9 mouse cellular contexts compared by ENCODE assay signal in the genomic region with DNA sequence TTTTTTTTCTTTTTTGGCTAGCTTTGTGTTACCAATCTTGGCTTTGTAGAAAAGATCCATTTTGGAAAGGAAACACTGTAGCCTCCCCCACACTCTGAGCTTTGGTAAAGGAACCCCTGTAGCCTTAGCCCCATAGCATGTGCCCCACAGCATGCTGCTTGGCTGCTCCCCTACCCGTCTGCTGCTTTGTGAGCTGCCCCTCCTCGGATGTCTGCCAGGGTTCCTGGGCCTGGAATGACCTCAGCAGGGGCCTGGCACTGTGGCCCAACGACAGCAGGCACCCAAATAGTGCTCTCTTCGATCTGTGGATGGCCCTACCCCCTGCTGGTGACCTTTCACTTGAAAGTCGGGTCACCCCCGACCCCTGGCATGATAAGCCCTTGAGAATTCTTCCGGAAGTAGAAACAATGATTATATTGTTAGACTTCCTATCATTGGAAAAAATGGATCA.
DNase-seq lines count a peak whose midpoint lies in the region; ATAC-seq and TF ChIP-seq lines count a peak whose summit lies in the region.
"Had no signal": no experiment of that assay in that cellular context is flagged by ENCODE, and none has a peak within 500 bp of the region (broad histone marks: within the 10 kb centered on the region; RNA-seq: fewer than 3 reads in every experiment).

No protein-coding gene starts in this region.

- no peaks in the 10 kb centered on the region for H3K27me3 ChIP-seq in midbrain, embryonic 13.5 days
- H3K27me3 ChIP-seq in midbrain, embryonic 14.5 days (ENCODE audit: control insufficient read depth, insufficient read depth, low read length): no peaks in the 10 kb centered on the region
- no peaks in the 10 kb centered on the region for H3K27me3 ChIP-seq in heart, embryonic 13.5 days (replicated peaks)
- no peaks in the 10 kb centered on the region for H3K27me3 ChIP-seq in midbrain, postnatal 0 days (ENCODE audit: insufficient read depth, low read length)

- 34% methylated on average over 7 of the region's 7 CpGs for WGBS in midbrain, embryonic 13.5 days
- WGBS in midbrain, embryonic 14.5 days: 22% methylated on average over 7 of the region's 7 CpGs
- WGBS in heart, embryonic 13.5 days: 41% methylated on average over 7 of the region's 7 CpGs
- WGBS in midbrain, postnatal 0 days: 24% methylated on average over 7 of the region's 7 CpGs

- no peaks in the 10 kb centered on the region for H3K9me3 ChIP-seq in midbrain, embryonic 13.5 days
- H3K9me3 ChIP-seq in midbrain, embryonic 14.5 days (ENCODE audit: control insufficient read depth, low read length): no peaks in the 10 kb centered on the region
- H3K9me3 ChIP-seq in heart, embryonic 13.5 days: no peaks in the 10 kb centered on the region
- no peaks in the 10 kb centered on the region for H3K9me3 ChIP-seq in midbrain, postnatal 0 days (ENCODE audit: low read length)

- H3K4me1 ChIP-seq in midbrain, embryonic 13.5 days (replicated peaks): peaks cover 49% of the 10 kb centered on the region
- peaks cover 42% of the 10 kb centered on the region for H3K4me1 ChIP-seq in midbrain, embryonic 14.5 days (ENCODE audit: control insufficient read depth, insufficient read depth, low read length)
- peaks cover 54% of the 10 kb centered on the region for H3K4me1 ChIP-seq in heart, embryonic 13.5 days
- H3K4me1 ChIP-seq in midbrain, postnatal 0 days (ENCODE audit: insufficient read depth, low read length): peaks cover 9% of the 10 kb centered on the region

- H3K36me3 ChIP-seq in midbrain, embryonic 13.5 days: peaks cover 3% of the 10 kb centered on the region; the same call in 1 of the 2 replicates
- no peaks in the 10 kb centered on the region for H3K36me3 ChIP-seq in midbrain, embryonic 14.5 days (ENCODE audit: control insufficient read depth, insufficient read depth, low read length)
- H3K36me3 ChIP-seq in heart, embryonic 13.5 days: peaks cover 35% of the 10 kb centered on the region
- no peaks in the 10 kb centered on the region for H3K36me3 ChIP-seq in midbrain, postnatal 0 days (ENCODE audit: insufficient read depth, low read length)

- no peak for ATAC-seq in midbrain, embryonic 13.5 days
- no peak for ATAC-seq in midbrain, embryonic 14.5 days (ENCODE audit: low FRiP score, low TSS enrichment)
- ATAC-seq in heart, embryonic 13.5 days (ENCODE audit: extremely low read depth, insufficient number of reproducible peaks, low FRiP score, low TSS enrichment): no peak
- peak; percentile 38; the same call in 1 of the 2 replicates for ATAC-seq in midbrain, postnatal 0 days (ENCODE audit: low FRiP score)

- DNase-seq in midbrain, embryonic 14.5 days: no peak
- DNase-seq in cerebellum, postnatal 14 days: peak; percentile 94 to 97
- peak; percentile 72 for DNase-seq in midbrain, postnatal 0 days (ENCODE audit: low spot score)
- DNase-seq in retina, embryonic 14.5 days (ENCODE audit: low spot score): no peak
- DNase-seq in ovary, adult 18-20 months (ENCODE audit: low spot score): no peak
- no peak for DNase-seq in T-cell, adult 2 months (ENCODE audit: low spot score)
- DNase-seq: thymus, adult 2 months had no signal

- no peak overlapping the region for H3K9ac ChIP-seq in midbrain, embryonic 13.5 days (replicated peaks)
- no peak overlapping the region for H3K9ac ChIP-seq in midbrain, embryonic 14.5 days (replicated peaks; ENCODE audit: low read length)
- H3K9ac ChIP-seq in heart, embryonic 13.5 days: no peak overlapping the region
- no peak overlapping the region for H3K9ac ChIP-seq in midbrain, postnatal 0 days (replicated peaks; ENCODE audit: low read length, poor library complexity, severe bottlenecking)

- 0 out of 2 replicates have a peak overlapping the region, but pooled peaks have one; percentile 49 for H3K27ac ChIP-seq in midbrain, embryonic 13.5 days
- no peak overlapping the region for H3K27ac ChIP-seq in midbrain, embryonic 14.5 days (replicated peaks; ENCODE audit: low read depth, low read length)
- H3K27ac ChIP-seq in heart, embryonic 13.5 days (replicated peaks): 0 out of 2 replicates have a peak overlapping the region, but pooled peaks have one; percentile 7
- H3K27ac ChIP-seq in midbrain, postnatal 0 days (ENCODE audit: low read depth, low read length): no peak overlapping the region

- H3K4me2 ChIP-seq in midbrain, embryonic 13.5 days (replicated peaks): no peak overlapping the region
- no peak overlapping the region for H3K4me2 ChIP-seq in midbrain, embryonic 14.5 days (ENCODE audit: low read length)
- H3K4me2 ChIP-seq in heart, embryonic 13.5 days: no peak overlapping the region
- no peak overlapping the region for H3K4me2 ChIP-seq in midbrain, postnatal 0 days (ENCODE audit: low read depth, low read length, poor library complexity, severe bottlenecking)

- no peak for TF ChIP-seq CTCF in midbrain, postnatal 0 days (IDR thresholded peaks at IDR 0.05)

- H3K4me3 ChIP-seq in midbrain, embryonic 13.5 days (replicated peaks): no peak overlapping the region
- H3K4me3 ChIP-seq in midbrain, embryonic 14.5 days (replicated peaks; ENCODE audit: low read depth, low read length): no peak overlapping the region
- no peak overlapping the region for H3K4me3 ChIP-seq in heart, embryonic 13.5 days
- H3K4me3 ChIP-seq in midbrain, postnatal 0 days (ENCODE audit: low read depth, low read length): no peak overlapping the region

Comparison
In these comparisons a context has a peak if more than half of its experiments do, and no peak if none do; other contexts are left out.
1. H3K27ac ChIP-seq: peak in midbrain, embryonic 13.5 days (single experiment) and heart, embryonic 13.5 days (single experiment); none in midbrain, embryonic 14.5 days (single experiment) and midbrain, postnatal 0 days (single experiment).
2. DNase-seq: peak in cerebellum, postnatal 14 days (2 of 2) and midbrain, postnatal 0 days (single experiment); none in midbrain, embryonic 14.5 days (single experiment), retina, embryonic 14.5 days (single experiment), ovary, adult 18-20 months (single experiment) and T-cell, adult 2 months (single experiment).